Mouse (Mus musculus) liver, embryonic 16.5 days (tissue): ENCODE measurements around the gene Evi2. TPM values are rescaled to one million over a fixed set of nuclear protein-coding genes. Genes with fewer than 3 reads are reported as not detected.

Source experiments
- ATAC-seq: fragments of 200-750 bp; cut with Nextera tagmentation; 2 replicates; pipeline ENCODE4 v1.8.0; 2017; ENCODE audit warnings: low read depth, mild to moderate bottlenecking, moderate number of reproducible peaks, moderate library complexity
- H3K27ac ChIP-seq: fragments of 300-500 bp; sonication (generic); 2 replicates; pipeline ENCODE4 v1.5.1; 2014; ENCODE audit warnings: mild to moderate bottlenecking, low read length
- H3K27me3 ChIP-seq: fragments of 300-500 bp; sonication (generic); 2 replicates; pipeline ENCODE4 v1.6.1; 2014; ENCODE audit warnings: low read depth, low read length, mixed read lengths; ENCODE audit not compliant: control insufficient read depth, insufficient read depth
- H3K36me3 ChIP-seq: fragments of 300-500 bp; sonication (generic); 2 replicates; pipeline ENCODE4 v1.6.1; 2014; ENCODE audit warnings: mild to moderate bottlenecking; ENCODE audit not compliant: control insufficient read depth, insufficient read depth
- H3K4me1 ChIP-seq: fragments of 300-500 bp; sonication (generic); 2 replicates; pipeline ENCODE4 v1.6.1; 2014; ENCODE audit warnings: low read depth, low read length, mixed read lengths; ENCODE audit not compliant: control insufficient read depth
- H3K4me2 ChIP-seq: fragments of 300-500 bp; sonication (generic); 2 replicates; pipeline ENCODE4 v1.6.1; 2014; ENCODE audit warnings: low read depth, low read length, mixed read lengths
- H3K4me3 ChIP-seq: fragments of 300-500 bp; sonication (generic); 2 replicates; pipeline ENCODE4 v1.5.1; 2014; ENCODE audit warnings: low read depth, mild to moderate bottlenecking, low read length
- H3K9ac ChIP-seq: fragments of 300-500 bp; sonication (generic); 2 replicates; pipeline ENCODE4 v1.6.1; 2014; ENCODE audit warnings: low read depth, low read length
- H3K9me3 ChIP-seq: fragments of 300-500 bp; sonication (generic); replicated peaks from 2 replicates; pipeline ENCODE4 v1.6.1; 2016; ENCODE audit warnings: low read length; ENCODE audit not compliant: control insufficient read depth
- WGBS: fragments of 180-500 bp; shearing (Covaris S2); extraction: QIAGEN DNeasy Blood & Tissue Kit; methylation state at CpG from one replicate; pipeline ENCODE4 v1.1.7; 2014; ENCODE audit not compliant: insufficient replicate concordance; 5-methylcytosine and 5-hydroxymethylcytosine counted together
- polyA plus RNA-seq: library from polyadenylated mRNA; unstranded; fragments of >200 nt; fragmentation: Nextera tagmentation; extraction: Ambion mirVana; gene quantifications from 2 replicates; pipeline ENCODE4 v1.2.1, GENCODE M21; 2015

The Evi2 gene
- polyA plus RNA-seq, 1 experiment from 2014 or later = 0.59 TPM

- no peaks in the 10 kb centered on the region for H3K9me3 ChIP-seq
- 24% methylated on average over 3 of the region's 3 CpGs for WGBS
- peak overlapping the region; percentile 49; the same call in 1 of the 2 replicates for H3K27ac ChIP-seq
- no peak for ATAC-seq
- H3K4me1 ChIP-seq = peaks cover 15% of the 10 kb centered on the region
- H3K4me2 ChIP-seq = no peak overlapping the region
- H3K9ac ChIP-seq = no peak overlapping the region
- no peaks in the 10 kb centered on the region for H3K36me3 ChIP-seq
- H3K27me3 ChIP-seq = no peaks in the 10 kb centered on the region
- peak overlapping the region; percentile 0; the same call in 1 of the 2 replicates for H3K4me3 ChIP-seq
Observed at GRCm38 (mm10) chr11:79528601-79529000, 1.8 kb downstream of the Evi2 start.

GRCm38 (mm10) chr11:79527739-79528384 lies 2.5 kb downstream of the Evi2 start:
- peak overlapping the region; percentile 49 for H3K27ac ChIP-seq
- peaks cover 12% of the 10 kb centered on the region for H3K4me1 ChIP-seq
- no peaks in the 10 kb centered on the region for H3K9me3 ChIP-seq
- no peaks in the 10 kb centered on the region for H3K36me3 ChIP-seq
- H3K9ac ChIP-seq = no peak overlapping the region
- no peak overlapping the region for H3K4me3 ChIP-seq
- H3K4me2 ChIP-seq = no peak overlapping the region
- ATAC-seq = peak; percentile 30; the same call in 1 of the 2 replicates
- WGBS = 28% methylated on average over 5 of the region's 5 CpGs
- no peaks in the 10 kb centered on the region for H3K27me3 ChIP-seq

DNA sequence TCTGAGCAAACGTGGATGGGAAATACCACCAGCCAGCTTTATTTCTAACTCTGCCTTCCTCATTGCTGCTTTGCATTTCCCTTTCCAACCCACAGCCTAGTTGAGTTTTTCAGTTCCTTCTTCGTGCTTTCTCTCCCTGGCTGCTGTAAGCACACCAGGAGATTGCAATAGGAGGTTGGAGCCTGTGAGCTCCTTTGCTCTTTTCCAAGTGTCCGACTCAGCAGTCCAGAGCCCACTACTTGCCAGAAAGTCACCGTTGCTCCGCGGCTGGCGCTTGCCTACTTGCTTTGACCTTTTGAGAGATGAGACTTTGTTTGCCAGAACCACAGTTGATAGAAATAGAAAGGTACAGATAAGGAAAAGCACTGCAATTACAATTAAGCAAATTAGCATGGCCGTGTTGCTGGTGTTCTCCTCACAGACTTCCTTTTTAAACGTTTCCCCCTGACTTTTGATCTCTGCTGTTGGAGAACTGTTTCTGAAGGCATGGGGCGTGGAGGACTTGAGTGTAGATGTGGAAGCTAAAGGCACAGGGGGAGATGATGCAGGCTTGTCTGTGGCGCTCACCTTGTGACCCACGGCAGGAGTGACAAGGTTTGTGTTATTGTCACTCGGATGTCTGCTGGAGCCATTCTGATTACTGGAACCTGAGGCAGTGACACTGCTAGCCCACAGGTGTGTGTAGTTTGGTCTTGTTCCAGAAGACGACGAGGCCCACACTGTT lies 3.2 kb downstream of the Evi2 start:
- no peaks in the 10 kb centered on the region for H3K36me3 ChIP-seq
- no peak overlapping the region for H3K4me3 ChIP-seq
- H3K27ac ChIP-seq = peak overlapping the region; percentile 35
- peaks cover 12% of the 10 kb centered on the region for H3K4me1 ChIP-seq
- 29% methylated on average over 15 of the region's 15 CpGs for WGBS
- no peak overlapping the region for H3K4me2 ChIP-seq
- H3K9me3 ChIP-seq = no peaks in the 10 kb centered on the region
- H3K9ac ChIP-seq = no peak overlapping the region
- no peaks in the 10 kb centered on the region for H3K27me3 ChIP-seq
- ATAC-seq = no peak

GRCm38 (mm10) chr11:79526549-79526948 lies 3.8 kb downstream of the Evi2 start:
- Histone ChIP-seq H3K9me3 (no peaks in the 10 kb centered on the region), H3K4me2 (no peak overlapping the region), H3K27ac (no peak overlapping the region; the same call in 1 of the 2 replicates), H3K36me3 (no peaks in the 10 kb centered on the region), H3K27me3 (no peaks in the 10 kb centered on the region), H3K4me3 (no peak overlapping the region), H3K9ac (no peak overlapping the region), H3K4me1 (peaks cover 12% of the 10 kb centered on the region)
- ATAC-seq = no peak
- 76% methylated on average over 3 of the region's 3 CpGs for WGBS

DNA sequence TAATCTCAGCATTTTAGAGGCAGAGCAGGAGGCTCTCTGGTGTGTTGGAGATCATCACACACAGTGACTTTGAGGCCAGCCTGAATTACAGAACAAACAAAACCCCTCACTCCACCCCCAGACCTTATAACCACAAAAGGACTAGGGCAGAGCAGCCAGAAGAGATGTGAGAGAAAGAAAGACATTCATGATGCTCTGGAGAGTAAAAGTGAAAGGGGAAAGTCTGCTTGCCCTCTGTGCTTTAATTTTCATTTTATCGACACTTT lies 6.1 kb downstream of the Evi2 start:
- H3K9me3 ChIP-seq = no peaks in the 10 kb centered on the region
- H3K4me1 ChIP-seq = peaks cover 14% of the 10 kb centered on the region
- H3K36me3 ChIP-seq = no peaks in the 10 kb centered on the region
- 0 out of 2 replicates have a peak overlapping the region, but pooled peaks have one; percentile 31 for H3K4me2 ChIP-seq
- no peaks in the 10 kb centered on the region for H3K27me3 ChIP-seq
- 53% methylated on average over 1 of the region's 1 CpGs for WGBS
- no peak overlapping the region for H3K4me3 ChIP-seq
- peak overlapping the region; percentile 49 for H3K27ac ChIP-seq
- ATAC-seq = no peak
- no peak overlapping the region for H3K9ac ChIP-seq

GRCm38 (mm10) chr11:79523560-79524309 lies 6.7 kb downstream of the Evi2 start, which contains the start of gene Evi2b:
Evi2b (minus strand) TSS chr11:79523762.
- 15% methylated on average over 10 of the region's 10 CpGs for WGBS
- Histone ChIP-seq H3K4me1 (peaks cover 14% of the 10 kb centered on the region), H3K9me3 (no peaks in the 10 kb centered on the region), H3K36me3 (no peaks in the 10 kb centered on the region), H3K4me2 (peak within 1 kb of the TSS; percentile 31; the same call in 1 of the 2 replicates), H3K27me3 (no peaks in the 10 kb centered on the region), H3K27ac (peak within 1 kb of the TSS; percentile 49), H3K9ac (no peak within 1 kb of the TSS), H3K4me3 (peak within 1 kb of the TSS; percentile 31)
- ATAC-seq = no peak

GRCm38 (mm10) chr11:79522944-79523343 lies 7.4 kb downstream of the Evi2 start:
- Histone ChIP-seq H3K9me3 (no peaks in the 10 kb centered on the region), H3K4me2 (no peak overlapping the region)
- 11% methylated on average over 1 of the region's 1 CpGs for WGBS

GRCm38 (mm10) chr11:79521930-79522329 lies 8.5 kb downstream of the Evi2 start:
- Histone ChIP-seq H3K27ac (no peak overlapping the region), H3K4me2 (no peak overlapping the region), H3K4me3 (peak overlapping the region; percentile 36)

More at GRCm38 (mm10) chr11:79522944-79523343, 7.4 kb downstream of the Evi2 start:
- no peak for ATAC-seq
- no peaks in the 10 kb centered on the region for H3K27me3 ChIP-seq
- no peaks in the 10 kb centered on the region for H3K36me3 ChIP-seq
- H3K4me1 ChIP-seq = peaks cover 14% of the 10 kb centered on the region
- peak overlapping the region; percentile 29 for H3K4me3 ChIP-seq
- H3K9ac ChIP-seq = no peak overlapping the region
- no peak overlapping the region for H3K27ac ChIP-seq

GRCm38 (mm10) chr11:79520772-79521171 lies 9.6 kb downstream of the Evi2 start:
- Histone ChIP-seq H3K4me3 (0 out of 2 replicates have a peak overlapping the region, but pooled peaks have one; percentile 3), H3K9ac (no peak overlapping the region), H3K36me3 (no peaks in the 10 kb centered on the region), H3K4me2 (peak overlapping the region; percentile 28; the same call in 1 of the 2 replicates), H3K27ac (no peak overlapping the region), H3K9me3 (no peaks in the 10 kb centered on the region), H3K27me3 (no peaks in the 10 kb centered on the region), H3K4me1 (peaks cover 6% of the 10 kb centered on the region)
- peak; percentile 19; the same call in 1 of the 2 replicates for ATAC-seq

More at GRCm38 (mm10) chr11:79521930-79522329, 8.5 kb downstream of the Evi2 start:
- no peak overlapping the region for H3K9ac ChIP-seq
- no peak for ATAC-seq
- H3K9me3 ChIP-seq = no peaks in the 10 kb centered on the region
- H3K27me3 ChIP-seq = no peaks in the 10 kb centered on the region
- H3K36me3 ChIP-seq = no peaks in the 10 kb centered on the region
- peaks cover 7% of the 10 kb centered on the region for H3K4me1 ChIP-seq
